Mouse (Mus musculus) adrenal gland, postnatal 14 days (tissue): ENCODE measurements around the gene Tubb2a. TPM values are rescaled to one million over a fixed set of nuclear protein-coding genes. Genes with fewer than 3 reads are reported as not detected.
A peak's percentile ranks its signal among the peaks of the same experiment; 100 is the strongest.

Source experiments
- DNase-seq: peaks from one replicate; pipeline ENCODE4 v3.0.0; 2021; ENCODE audit warnings: mixed read lengths
- total RNA-seq: library from RNA; stranded (reverse); gene quantifications from 2 replicates; pipeline ENCODE4 v1.2.3, GENCODE M21; 2021

Tubb2a gene
- total RNA-seq, 1 experiment from 2014 or later: 46.1 TPM

- DNase-seq: no peak
Observed at GRCm38 (mm10) chr13:34051692-34052091, 26.1 kb downstream of the Tubb2a start.

DNA sequence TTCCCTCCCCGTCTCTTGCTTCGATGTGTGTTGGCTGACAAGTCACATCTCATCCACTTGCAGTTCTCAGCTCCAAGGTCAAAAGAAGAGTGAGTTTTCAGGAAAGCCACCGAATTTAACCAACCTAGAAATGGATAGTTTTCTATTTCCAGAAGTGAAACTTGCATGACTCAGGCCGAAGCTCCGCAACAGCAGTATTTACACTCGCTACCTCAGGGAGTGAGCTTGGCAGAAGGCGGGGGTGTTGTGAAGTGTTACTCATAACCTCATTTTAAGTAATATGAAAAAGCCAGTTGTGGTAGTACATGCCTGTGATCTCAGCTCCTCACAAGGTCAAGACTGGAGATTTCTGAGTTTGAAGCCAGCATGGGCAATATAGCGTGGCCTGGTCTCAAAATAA is 27.3 kb downstream of the Tubb2a start:
- DNase-seq: peak; percentile 37

DNA sequence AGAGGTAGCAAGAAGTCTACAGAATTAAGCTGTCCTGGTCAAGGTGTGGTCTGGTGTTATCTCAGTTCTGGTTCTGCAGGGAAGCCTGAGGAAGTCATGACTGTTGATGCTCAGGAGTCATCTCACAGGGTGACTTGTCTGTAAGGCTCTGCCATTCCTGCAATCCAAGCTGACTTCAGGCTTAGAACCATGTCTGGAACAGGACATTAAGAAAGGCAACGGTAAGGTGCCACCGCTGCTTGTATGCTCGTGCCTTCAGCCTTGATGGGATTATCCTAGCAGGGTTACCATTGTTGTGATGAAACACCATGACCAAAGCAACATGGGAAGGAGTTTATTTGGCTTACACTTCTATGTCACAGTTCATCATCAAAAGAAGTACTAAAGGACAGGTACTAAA is 30.3 kb downstream of the Tubb2a start:
- no peak for DNase-seq

GRCm38 (mm10) chr13:34046421-34047012 is 31.3 kb downstream of the Tubb2a start:
- DNase-seq: peak; percentile 88

- DNase-seq: no peak
Observed at GRCm38 (mm10) chr13:34045511-34046249, 32.1 kb downstream of the Tubb2a start.

DNA sequence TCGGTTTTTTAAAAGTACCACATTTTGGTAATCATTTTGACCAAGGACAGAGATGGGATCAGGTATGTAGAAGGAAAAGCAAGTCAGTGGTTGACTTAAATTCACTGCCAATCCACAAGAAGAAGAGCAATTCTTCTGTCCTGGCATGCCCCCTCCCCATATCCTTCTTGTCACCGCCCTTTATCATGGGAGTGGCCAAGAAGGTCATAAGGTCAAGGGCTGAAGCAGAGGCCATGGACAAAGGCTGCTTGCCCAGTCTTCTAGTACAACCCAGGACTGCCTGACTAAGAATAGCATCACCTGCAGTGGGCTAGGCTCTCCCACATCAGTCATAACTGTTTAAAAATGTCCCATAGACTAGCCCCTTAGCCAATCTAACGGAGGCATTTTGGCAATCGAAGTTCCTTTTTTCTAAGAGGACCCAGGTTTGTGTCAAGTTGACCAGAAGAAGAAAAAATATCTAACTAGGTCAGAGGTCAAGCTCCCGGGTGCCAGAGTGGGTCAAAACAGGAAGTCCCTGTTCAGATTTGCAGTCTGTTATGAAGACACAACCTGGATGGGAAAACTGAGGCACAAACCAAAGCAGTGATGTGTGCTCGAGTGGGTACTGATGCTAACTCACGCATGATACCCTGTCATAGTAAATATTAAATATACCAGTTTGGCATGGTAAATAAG is 34.0 kb downstream of the Tubb2a start:
- no peak for DNase-seq

GRCm38 (mm10) chr13:34040091-34040490 is 37.7 kb downstream of the Tubb2a start:
- no peak for DNase-seq

DNA sequence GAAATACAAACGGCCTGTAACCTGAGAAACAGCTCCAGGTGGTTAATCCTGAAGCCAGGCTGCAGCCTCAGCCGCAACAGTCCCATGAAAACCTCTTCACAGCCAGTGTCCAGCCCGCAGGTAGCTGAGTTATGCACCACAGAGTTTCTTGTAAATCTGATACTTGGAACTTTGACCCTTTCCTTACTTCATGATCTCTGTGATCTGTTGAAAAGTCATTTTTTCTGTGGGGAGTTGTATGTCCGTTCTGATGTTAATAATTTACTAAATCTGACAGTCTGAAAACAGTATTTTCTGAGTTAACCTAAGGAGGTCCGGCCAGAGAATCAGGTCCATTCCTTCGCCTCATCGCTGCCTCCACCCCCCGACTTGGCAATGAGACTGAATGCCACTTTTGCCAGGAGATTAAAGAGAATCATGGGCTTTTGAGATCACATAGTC is 38.9 kb downstream of the Tubb2a start:
- no peak for DNase-seq

DNA sequence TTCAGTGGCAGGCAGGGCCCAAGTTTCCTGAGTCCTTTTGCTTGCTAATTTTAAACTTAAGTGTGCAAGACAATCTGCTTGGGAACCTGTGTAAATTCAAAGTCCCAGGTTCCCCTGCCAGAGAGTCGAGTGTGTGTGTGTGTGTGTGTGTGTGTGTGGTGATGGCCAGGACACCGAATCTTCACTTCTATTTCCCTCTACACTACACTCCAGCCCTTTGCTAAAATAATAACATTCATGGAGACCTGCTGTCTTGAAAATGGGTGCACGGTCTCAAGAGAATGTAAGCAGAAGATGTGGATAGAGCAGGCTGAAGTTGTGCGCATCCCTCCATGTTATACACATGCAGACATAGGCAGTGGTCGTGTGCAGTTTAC is 39.8 kb downstream of the Tubb2a start:
- DNase-seq: no peak

GRCm38 (mm10) chr13:34037172-34038055 is 40.4 kb downstream of the Tubb2a start, which contains the start of gene Bphl:
Gene Bphl (plus strand): TSS chr13:34037597.
- peak; percentile 96 for DNase-seq

DNA sequence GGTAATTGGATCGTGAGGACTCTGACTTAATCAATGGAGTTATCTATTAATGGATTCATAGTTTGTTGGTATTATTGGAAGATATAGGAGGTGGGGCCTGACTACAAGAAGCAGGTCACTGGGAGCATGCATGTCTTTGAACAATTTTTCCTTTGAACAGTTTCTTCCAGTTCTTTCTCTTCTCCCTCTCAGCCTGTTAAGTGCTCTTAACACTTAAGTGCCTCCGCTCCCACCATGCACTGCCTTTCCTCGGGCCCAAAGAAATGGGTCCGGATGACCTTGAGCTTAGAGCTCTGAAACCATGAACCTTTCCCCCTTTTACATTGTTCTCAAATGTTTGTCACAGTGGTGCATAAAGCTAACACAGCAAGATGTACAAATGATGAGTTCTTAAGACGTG is 41.1 kb downstream of the Tubb2a start:
- no peak for DNase-seq

- DNase-seq: no peak
Observed at GRCm38 (mm10) chr13:34035424-34035823, 42.4 kb downstream of the Tubb2a start.

DNA sequence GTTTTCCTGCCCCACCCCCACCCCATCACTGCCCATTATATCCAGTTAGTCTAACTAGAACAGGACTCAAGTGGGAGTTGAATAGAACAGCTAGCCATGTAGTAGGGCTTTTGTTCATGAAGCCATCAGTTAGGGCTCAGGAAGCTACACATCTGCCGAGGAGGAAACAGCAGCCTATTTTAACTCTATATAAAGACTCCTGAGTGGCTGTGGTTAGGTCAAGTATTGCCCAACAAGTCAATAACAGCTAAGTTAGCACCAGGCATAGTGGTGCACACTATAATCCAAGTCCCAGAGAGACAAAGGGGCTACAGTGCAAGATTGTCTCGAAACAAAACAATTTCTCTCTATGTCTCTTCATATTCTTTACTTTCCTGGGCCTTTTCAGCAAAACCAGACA is 45.8 kb downstream of the Tubb2a start:
- no peak for DNase-seq

Other genes starting within 250 kb of the Tubb2a start
- gene Serpinb6e, start 234.6 kb downstream of the Tubb2a start, total RNA-seq: not detected in 2 replicates
- gene Serpinb6c, start 172.3 kb downstream of the Tubb2a start, total RNA-seq: 0.26 and 0.33 TPM in 2 replicates
- 39.0 and 51.5 TPM in 2 replicates for gene Nqo2, start 113.3 kb downstream of the Tubb2a start, total RNA-seq
- gene Ripk1, start 75.6 kb downstream of the Tubb2a start, total RNA-seq: 29.5 and 31.4 TPM in 2 replicates
- 214 and 236 TPM in 2 replicates for gene Serpinb6a, start 75.2 kb downstream of the Tubb2a start, total RNA-seq
- gene Bphl, start 40.4 kb downstream of the Tubb2a start, total RNA-seq: 57.7 and 79.8 TPM in 2 replicates
- gene Tubb2b, start 52.5 kb upstream of the Tubb2a start, total RNA-seq: 5.5 and 22.5 TPM in 2 replicates
- gene Psmg4, start 85.0 kb upstream of the Tubb2a start, total RNA-seq: 30.2 and 40.3 TPM in 2 replicates